ENCODE assay signal across 8 mouse cellular contexts in the genomic region with DNA sequence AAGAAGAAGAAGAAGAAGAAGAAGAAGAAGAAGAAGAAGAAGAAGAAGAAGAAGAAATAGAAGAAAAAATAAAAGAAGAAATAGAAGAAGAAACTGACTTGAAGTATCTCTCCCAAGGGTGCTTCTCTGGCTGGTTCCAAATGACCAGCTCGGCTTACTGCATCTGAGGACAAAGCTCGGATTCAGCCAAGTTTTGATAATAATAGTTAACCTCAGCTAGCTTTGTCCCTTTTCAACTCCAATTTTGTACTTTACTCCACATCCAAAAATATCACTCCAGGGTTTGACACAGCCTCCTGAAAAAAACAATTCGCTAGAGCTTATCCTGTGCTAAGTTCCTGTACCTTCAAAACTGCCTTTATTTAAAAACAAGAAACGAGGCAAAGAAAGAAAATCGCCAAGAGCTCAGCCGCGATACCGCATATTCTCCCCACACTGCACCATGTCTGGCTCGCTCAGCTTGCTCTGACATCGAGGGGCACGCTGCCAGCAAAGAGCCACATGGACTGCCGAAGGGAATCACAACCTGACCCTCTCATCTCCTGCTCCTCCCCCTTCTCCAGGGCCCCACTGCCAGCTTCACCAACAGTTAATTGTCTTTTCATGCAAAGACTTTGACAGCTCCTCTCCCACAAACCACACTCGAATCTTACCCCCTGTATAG.
A peak's percentile ranks its signal among the peaks of the same experiment; 100 is the strongest.
DNase-seq lines count a peak whose midpoint lies in the region; ATAC-seq and TF ChIP-seq lines count a peak whose summit lies in the region.
"Had no signal": no experiment of that assay in that cellular context is flagged by ENCODE, and none has a peak within 500 bp of the region (broad histone marks: within the 10 kb centered on the region; RNA-seq: fewer than 3 reads in every experiment).

No protein-coding gene starts in this region.

- no peaks in the 10 kb centered on the region for H3K36me3 ChIP-seq in lung, embryonic 14.5 days (ENCODE audit: insufficient read depth)
- no peaks in the 10 kb centered on the region for H3K36me3 ChIP-seq in heart, embryonic 13.5 days
- H3K36me3 ChIP-seq: liver, embryonic 13.5 days had no signal

- H3K4me3 ChIP-seq in lung, embryonic 14.5 days (ENCODE audit: low read depth, low read length): no peak overlapping the region
- no peak overlapping the region for H3K4me3 ChIP-seq in lung, adult 2 months (replicated peaks; ENCODE audit: extremely low read depth, low read depth, low read length)
- H3K4me3 ChIP-seq in heart, embryonic 13.5 days: no peak overlapping the region
- H3K4me3 ChIP-seq: liver, embryonic 13.5 days had no signal

- DNase-seq in lung, embryonic 14.5 days: peak; percentile 74
- DNase-seq in lung, adult 2 months: no peak
- peak; percentile 91 to 95 for DNase-seq in cerebellum, postnatal 25 days
- DNase-seq in lung, postnatal 10 days: peak; percentile 55
- no peak for DNase-seq in spleen, postnatal 14 days (ENCODE audit: low spot score in 2 of 2)
- DNase-seq in B cell, adult 2 months: no peak
- DNase-seq: liver, embryonic 13.5 days had no signal

- no peak overlapping the region for H3K27ac ChIP-seq in lung, embryonic 14.5 days (ENCODE audit: low read depth)
- no peak overlapping the region for H3K27ac ChIP-seq in heart, embryonic 13.5 days (replicated peaks)
- H3K27ac ChIP-seq: liver, embryonic 13.5 days had no signal

- peak; percentile 65; the same call in 1 of the 2 replicates for ATAC-seq in lung, embryonic 14.5 days (ENCODE audit: insufficient read depth)
- no peak; the same call in 1 of the 2 replicates for ATAC-seq in heart, embryonic 13.5 days (ENCODE audit: extremely low read depth, insufficient number of reproducible peaks, low FRiP score, low TSS enrichment)

- TF ChIP-seq CTCF in lung, embryonic 14.5 days (IDR thresholded peaks at IDR 0.05; ENCODE audit: low read depth): no peak
- no peak for TF ChIP-seq CTCF in lung, adult 2 months (IDR thresholded peaks at IDR 0.05; ENCODE audit: insufficient read depth, low read length)

- no peaks in the 10 kb centered on the region for H3K9me3 ChIP-seq in lung, embryonic 14.5 days (ENCODE audit: low read depth, low read length)
- no peaks in the 10 kb centered on the region for H3K9me3 ChIP-seq in heart, embryonic 13.5 days
- H3K9me3 ChIP-seq: liver, embryonic 13.5 days had no signal

- H3K4me2 ChIP-seq in lung, embryonic 14.5 days: 0 out of 2 replicates have a peak overlapping the region, but pooled peaks have one; percentile 7
- peak overlapping the region; percentile 34; the same call in 1 of the 2 replicates for H3K4me2 ChIP-seq in heart, embryonic 13.5 days
- H3K4me2 ChIP-seq: liver, embryonic 13.5 days had no signal

- WGBS in lung, embryonic 14.5 days: 46% methylated on average over 13 of the region's 13 CpGs
- 59% methylated on average over 13 of the region's 13 CpGs for WGBS in lung, adult 2 months
- WGBS in heart, embryonic 13.5 days: 48% methylated on average over 13 of the region's 13 CpGs

- no peak overlapping the region for H3K9ac ChIP-seq in lung, embryonic 14.5 days
- H3K9ac ChIP-seq in heart, embryonic 13.5 days: no peak overlapping the region
- H3K9ac ChIP-seq: liver, embryonic 13.5 days had no signal

- TF ChIP-seq POLR2A in lung, adult 2 months (IDR thresholded peaks at IDR 0.05; ENCODE audit: borderline replicate concordance, extremely low read depth, low read depth, low read length): no peak

- no peaks in the 10 kb centered on the region for H3K27me3 ChIP-seq in lung, embryonic 14.5 days (ENCODE audit: insufficient read depth, low read length)
- H3K27me3 ChIP-seq in heart, embryonic 13.5 days (replicated peaks): no peaks in the 10 kb centered on the region
- H3K27me3 ChIP-seq: liver, embryonic 13.5 days had no signal

- no peaks in the 10 kb centered on the region for H3K4me1 ChIP-seq in lung, embryonic 14.5 days (ENCODE audit: insufficient read depth)
- no peaks in the 10 kb centered on the region for H3K4me1 ChIP-seq in lung, adult 2 months (ENCODE audit: control insufficient read depth, insufficient read depth, low read length)
- H3K4me1 ChIP-seq in heart, embryonic 13.5 days: no peaks in the 10 kb centered on the region
- H3K4me1 ChIP-seq: liver, embryonic 13.5 days had no signal

Comparison
In these comparisons a context has a peak if more than half of its experiments do, and no peak if none do; other contexts are left out.
1. DNase-seq: peak in lung, embryonic 14.5 days (single experiment), cerebellum, postnatal 25 days (2 of 2) and lung, postnatal 10 days (single experiment); none in lung, adult 2 months (single experiment), spleen, postnatal 14 days (0 of 2) and B cell, adult 2 months (0 of 2).